Mouse (Mus musculus): ENCODE measurements at regions not wholly inside any gene's neighbourhood (a gene's known extent, or its start where the extent isn't known, plus 50 kb on each side); places are given as distances from the start of the nearest gene placed in this dataset.

GRCm38 (mm10) chr4:45605681-45606080 is 73.4 kb upstream of the Shb start:
- 89% methylated on average over 4 of the region's 4 CpGs for WGBS
- Histone ChIP-seq H3K27ac (no peak overlapping the region), H3K4me2 (no peak overlapping the region), H3K27me3 (no peaks in the 10 kb centered on the region), H3K36me3 (no peaks in the 10 kb centered on the region), H3K9ac (no peak overlapping the region), H3K9me3 (replicated peaks) (no peaks in the 10 kb centered on the region), H3K4me3 (no peak overlapping the region), H3K4me1 (replicated peaks) (0 out of 2 replicates have a peak, but pooled peaks cover 4% of the 10 kb centered on the region)
- ATAC-seq (replicated peaks; ENCODE audit: insufficient number of reproducible peaks, insufficient read depth, low FRiP score, low read depth), result no peak

GRCm38 (mm10) chr4:45604271-45604800 is 72.1 kb upstream of the Shb start:
- Histone ChIP-seq H3K36me3 (no peaks in the 10 kb centered on the region), H3K9ac (no peak overlapping the region), H3K9me3 (replicated peaks) (no peaks in the 10 kb centered on the region), H3K4me3 (no peak overlapping the region), H3K27me3 (no peaks in the 10 kb centered on the region), H3K4me1 (replicated peaks) (0 out of 2 replicates have a peak, but pooled peaks cover 4% of the 10 kb centered on the region), H3K27ac (no peak overlapping the region), H3K4me2 (no peak overlapping the region)
- 78% methylated on average over 5 of the region's 5 CpGs for WGBS
- ATAC-seq (replicated peaks; ENCODE audit: insufficient number of reproducible peaks, insufficient read depth, low FRiP score, low read depth), result no peak

- no peak overlapping the region for H3K4me3 ChIP-seq
- no peak overlapping the region for H3K27ac ChIP-seq
- no peak overlapping the region for H3K4me2 ChIP-seq
- no peak overlapping the region for H3K9ac ChIP-seq
- no peaks in the 10 kb centered on the region for H3K9me3 ChIP-seq (replicated peaks)
- H3K36me3 ChIP-seq, result no peaks in the 10 kb centered on the region
- H3K27me3 ChIP-seq, result no peaks in the 10 kb centered on the region
- ATAC-seq (replicated peaks; ENCODE audit: insufficient number of reproducible peaks, insufficient read depth, low FRiP score, low read depth), result no peak
- no peaks in the 10 kb centered on the region for H3K4me1 ChIP-seq (replicated peaks)
- 66% methylated on average over 9 of the region's 9 CpGs for WGBS
Observed at GRCm38 (mm10) chr4:45600520-45600919, 68.2 kb upstream of the Shb start.

GRCm38 (mm10) chr4:45593435-45593991 is 61.2 kb upstream of the Shb start:
- Histone ChIP-seq H3K9ac (no peak overlapping the region), H3K9me3 (replicated peaks) (no peaks in the 10 kb centered on the region)
- 85% methylated on average over 3 of the region's 3 CpGs for WGBS

GRCm38 (mm10) chr4:45592766-45593165 is 60.5 kb upstream of the Shb start:
- Histone ChIP-seq H3K9ac (no peak overlapping the region), H3K27ac (no peak overlapping the region), H3K4me1 (replicated peaks) (peaks cover 8% of the 10 kb centered on the region), H3K4me2 (no peak overlapping the region), H3K4me3 (no peak overlapping the region), H3K36me3 (no peaks in the 10 kb centered on the region), H3K27me3 (peaks cover 11% of the 10 kb centered on the region; the same call in 1 of the 2 replicates), H3K9me3 (replicated peaks) (no peaks in the 10 kb centered on the region)
- 63% methylated on average over 2 of the region's 2 CpGs for WGBS
- no peak for ATAC-seq (replicated peaks; ENCODE audit: insufficient number of reproducible peaks, insufficient read depth, low FRiP score, low read depth)

More at GRCm38 (mm10) chr4:45593435-45593991, 61.2 kb upstream of the Shb start:
- Histone ChIP-seq H3K36me3 (no peaks in the 10 kb centered on the region), H3K27me3 (peaks cover 8% of the 10 kb centered on the region; the same call in 1 of the 2 replicates), H3K27ac (no peak overlapping the region), H3K4me3 (no peak overlapping the region), H3K4me1 (replicated peaks) (peaks cover 8% of the 10 kb centered on the region), H3K4me2 (no peak overlapping the region)
- ATAC-seq (replicated peaks; ENCODE audit: insufficient number of reproducible peaks, insufficient read depth, low FRiP score, low read depth), result no peak

GRCm38 (mm10) chr4:45591405-45592315 is 59.4 kb upstream of the Shb start:
- peak overlapping the region; percentile 51 for H3K9ac ChIP-seq
- peak overlapping the region; percentile 68 for H3K4me2 ChIP-seq
- no peaks in the 10 kb centered on the region for H3K36me3 ChIP-seq
- H3K27ac ChIP-seq, result no peak overlapping the region
- WGBS, result 10% methylated on average over 23 of the region's 23 CpGs
- H3K27me3 ChIP-seq, result peaks cover 11% of the 10 kb centered on the region; the same call in 1 of the 2 replicates
- H3K4me3 ChIP-seq, result peak overlapping the region; percentile 38
- peaks cover 8% of the 10 kb centered on the region for H3K4me1 ChIP-seq (replicated peaks)
- H3K9me3 ChIP-seq (replicated peaks), result no peaks in the 10 kb centered on the region
- 0 out of 2 replicates have a peak, but pooled peaks have one; percentile 27 for ATAC-seq (replicated peaks; ENCODE audit: insufficient number of reproducible peaks, insufficient read depth, low FRiP score, low read depth)

GRCm38 (mm10) chr4:45590836-45591235 is 58.6 kb upstream of the Shb start:
- Histone ChIP-seq H3K27me3 (peaks cover 11% of the 10 kb centered on the region), H3K9me3 (replicated peaks) (no peaks in the 10 kb centered on the region), H3K36me3 (no peaks in the 10 kb centered on the region), H3K4me2 (peak overlapping the region; percentile 68), H3K4me3 (peak overlapping the region; percentile 38), H3K4me1 (replicated peaks) (peaks cover 8% of the 10 kb centered on the region), H3K9ac (no peak overlapping the region), H3K27ac (no peak overlapping the region)
- no peak for ATAC-seq (replicated peaks; ENCODE audit: insufficient number of reproducible peaks, insufficient read depth, low FRiP score, low read depth)
- WGBS, result 22% methylated on average over 2 of the region's 2 CpGs

GRCm38 (mm10) chr4:45588322-45588721 is 56.1 kb upstream of the Shb start:
- no peak overlapping the region for H3K9ac ChIP-seq
- H3K27me3 ChIP-seq, result peaks cover 18% of the 10 kb centered on the region
- no peaks in the 10 kb centered on the region for H3K9me3 ChIP-seq (replicated peaks)
- peaks cover 8% of the 10 kb centered on the region for H3K4me1 ChIP-seq (replicated peaks)
- ATAC-seq (replicated peaks; ENCODE audit: insufficient number of reproducible peaks, insufficient read depth, low FRiP score, low read depth), result no peak
- H3K4me3 ChIP-seq, result no peak overlapping the region
- H3K4me2 ChIP-seq, result no peak overlapping the region
- H3K27ac ChIP-seq, result no peak overlapping the region
- WGBS, result 35% methylated on average over 3 of the region's 3 CpGs
- no peaks in the 10 kb centered on the region for H3K36me3 ChIP-seq

- Histone ChIP-seq H3K4me3 (no peak overlapping the region), H3K36me3 (no peaks in the 10 kb centered on the region), H3K27me3 (peaks cover 18% of the 10 kb centered on the region), H3K4me1 (replicated peaks) (peaks cover 16% of the 10 kb centered on the region), H3K27ac (no peak overlapping the region), H3K9me3 (replicated peaks) (no peaks in the 10 kb centered on the region), H3K9ac (no peak overlapping the region), H3K4me2 (no peak overlapping the region)
- ATAC-seq (replicated peaks; ENCODE audit: insufficient number of reproducible peaks, insufficient read depth, low FRiP score, low read depth), result no peak
- 74% methylated on average over 2 of the region's 2 CpGs for WGBS
Observed at GRCm38 (mm10) chr4:45587202-45587601, 54.9 kb upstream of the Shb start.

GRCm38 (mm10) chr4:45586310-45586709 is 54.0 kb upstream of the Shb start:
- Histone ChIP-seq H3K36me3 (no peaks in the 10 kb centered on the region), H3K4me2 (no peak overlapping the region), H3K9me3 (replicated peaks) (no peaks in the 10 kb centered on the region), H3K9ac (no peak overlapping the region), H3K4me3 (no peak overlapping the region), H3K4me1 (replicated peaks) (peaks cover 14% of the 10 kb centered on the region), H3K27ac (no peak overlapping the region), H3K27me3 (peaks cover 14% of the 10 kb centered on the region)
- no peak for ATAC-seq (replicated peaks; ENCODE audit: insufficient number of reproducible peaks, insufficient read depth, low FRiP score, low read depth)
- WGBS, result 41% methylated on average over 2 of the region's 2 CpGs

- no peaks in the 10 kb centered on the region for H3K36me3 ChIP-seq
- H3K27ac ChIP-seq, result no peak overlapping the region
- H3K27me3 ChIP-seq, result peaks cover 10% of the 10 kb centered on the region; the same call in 1 of the 2 replicates
- H3K4me3 ChIP-seq, result no peak overlapping the region
- WGBS, result 50% methylated on average over 8 of the region's 8 CpGs
- H3K9ac ChIP-seq, result no peak overlapping the region
- H3K4me1 ChIP-seq (replicated peaks), result peaks cover 15% of the 10 kb centered on the region; the same call in 1 of the 2 replicates
- H3K4me2 ChIP-seq, result no peak overlapping the region
- no peaks in the 10 kb centered on the region for H3K9me3 ChIP-seq (replicated peaks)
- ATAC-seq (replicated peaks; ENCODE audit: insufficient number of reproducible peaks, insufficient read depth, low FRiP score, low read depth), result no peak
Observed at GRCm38 (mm10) chr4:45585188-45585820, 53.0 kb upstream of the Shb start.
